Mouse (Mus musculus) layer of hippocampus, adult 18-20 months (tissue): ENCODE measurements around the gene Hoxa5. TPM values are rescaled to one million over a fixed set of nuclear protein-coding genes. Genes with fewer than 3 reads are reported as not detected.
A peak's percentile ranks its signal among the peaks of the same experiment; 100 is the strongest.

Source experiments
- DNase-seq, 2 experiments: peaks; one replicate each; pipeline ENCODE4 v3.0.0; 2022; ENCODE audit warnings: low spot score in 2 of 2
- total RNA-seq, 2 experiments: library from RNA; stranded (reverse); gene quantifications; 2 replicates each; pipeline ENCODE4 v1.2.3; 2021

Gene Hoxa5
- total RNA-seq, 2 experiments from 2014 or later: not detected

GRCm38 (mm10) chr6:52202362-52203120 lies 1.8 kb downstream of the Hoxa5 start:
- no peak for DNase-seq

DNA sequence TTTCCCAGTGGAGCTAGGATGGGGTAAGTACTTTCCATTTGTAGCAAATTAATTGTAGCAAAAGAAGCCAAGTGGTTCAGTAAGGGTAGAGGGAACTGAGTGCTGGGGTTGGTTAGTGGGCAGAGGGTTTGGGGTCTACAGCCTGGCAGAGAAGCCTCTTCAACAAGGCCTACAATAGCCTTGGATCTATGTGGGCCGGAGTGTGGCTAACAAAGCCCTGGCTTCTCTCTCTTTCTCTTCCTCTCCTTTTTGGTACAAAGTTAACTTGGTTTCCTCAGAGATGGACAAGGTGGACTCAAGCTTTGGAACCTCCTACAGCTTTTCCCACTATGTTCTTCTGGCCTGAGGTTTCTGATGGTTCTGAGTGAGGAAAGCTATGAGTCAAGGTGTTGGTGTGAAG lies 3.1 kb downstream of the Hoxa5 start:
- DNase-seq: no peak

GRCm38 (mm10) chr6:52200751-52201250 lies 3.6 kb downstream of the Hoxa5 start:
- DNase-seq: no peak

DNA sequence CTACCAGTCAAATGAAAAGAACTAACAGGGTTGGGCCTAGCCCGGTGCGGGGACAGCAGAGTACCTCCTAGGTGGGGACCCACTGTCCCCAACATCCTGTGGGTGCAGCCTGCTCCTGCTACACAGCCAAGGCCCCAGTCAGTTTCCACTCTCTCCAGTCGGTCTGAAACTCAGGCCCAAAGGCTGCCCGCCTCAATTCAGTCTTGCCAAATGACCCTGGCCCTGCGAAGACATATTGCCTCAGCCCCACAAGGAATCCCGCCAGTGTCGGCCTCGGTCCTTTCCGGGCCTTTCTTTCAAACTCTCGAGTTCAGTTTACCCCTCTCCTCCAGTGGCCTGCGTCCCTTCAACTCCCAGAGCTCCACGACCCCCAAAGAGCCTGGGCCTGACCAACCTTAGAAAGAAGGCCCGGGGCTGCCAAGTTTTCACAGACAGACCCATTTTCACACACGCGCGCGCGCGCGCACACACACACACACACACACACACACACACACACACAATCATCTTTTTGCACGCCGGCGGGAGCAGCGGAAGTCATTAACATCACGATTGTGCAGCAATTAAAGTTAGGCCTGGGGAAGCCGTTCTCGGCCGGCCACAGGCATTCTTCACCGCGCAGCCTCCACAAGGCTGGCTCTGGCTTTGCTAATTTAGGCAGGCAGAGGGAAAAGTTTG lies 4.2 kb downstream of the Hoxa5 start:
- no peak for DNase-seq

- peak in 1 of 2 experiments; percentile 46 for DNase-seq
These were observed 7.1 kb downstream of the Hoxa5 start for GRCm38 (mm10) chr6:52197271-52197670.

GRCm38 (mm10) chr6:52196811-52197210 lies 7.6 kb downstream of the Hoxa5 start:
- no peak for DNase-seq

- no peak for DNase-seq
These were observed 9.7 kb downstream of the Hoxa5 start for GRCm38 (mm10) chr6:52194690-52195089.

DNA sequence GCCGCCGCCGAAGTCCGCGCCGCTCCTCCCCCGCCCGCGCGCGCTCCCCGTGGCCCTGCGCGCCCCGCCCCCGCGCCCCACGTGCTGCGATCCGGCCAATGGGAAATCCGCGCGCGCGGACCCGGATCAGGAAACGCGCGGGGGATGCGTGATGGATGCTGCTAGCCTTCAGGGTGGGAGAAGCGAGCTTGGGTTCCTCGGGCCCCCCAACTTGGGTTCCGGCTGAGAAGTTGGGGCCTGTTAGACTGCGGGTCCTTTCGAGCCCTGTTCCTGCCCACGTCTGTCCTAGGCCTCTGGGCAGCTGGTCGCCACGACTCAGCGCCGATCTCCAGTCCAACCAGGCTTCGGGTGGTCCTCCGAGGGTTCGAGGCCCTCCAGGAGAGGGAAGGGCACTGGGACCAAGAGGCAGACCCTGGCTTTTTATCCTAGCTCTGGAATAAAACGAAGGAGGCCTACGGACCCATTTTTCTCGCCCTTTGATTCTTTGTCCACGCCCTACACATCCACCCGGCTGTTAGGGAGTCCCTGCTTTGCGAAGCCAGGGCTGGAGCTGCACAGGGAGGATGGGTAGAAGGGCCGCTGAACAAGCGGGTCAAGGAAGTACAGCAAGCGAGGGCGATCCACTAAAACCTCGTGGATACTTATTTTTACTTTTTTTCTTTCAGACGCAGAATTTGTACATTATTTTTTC lies 12.4 kb downstream of the Hoxa5 start:
- no peak for DNase-seq

DNA sequence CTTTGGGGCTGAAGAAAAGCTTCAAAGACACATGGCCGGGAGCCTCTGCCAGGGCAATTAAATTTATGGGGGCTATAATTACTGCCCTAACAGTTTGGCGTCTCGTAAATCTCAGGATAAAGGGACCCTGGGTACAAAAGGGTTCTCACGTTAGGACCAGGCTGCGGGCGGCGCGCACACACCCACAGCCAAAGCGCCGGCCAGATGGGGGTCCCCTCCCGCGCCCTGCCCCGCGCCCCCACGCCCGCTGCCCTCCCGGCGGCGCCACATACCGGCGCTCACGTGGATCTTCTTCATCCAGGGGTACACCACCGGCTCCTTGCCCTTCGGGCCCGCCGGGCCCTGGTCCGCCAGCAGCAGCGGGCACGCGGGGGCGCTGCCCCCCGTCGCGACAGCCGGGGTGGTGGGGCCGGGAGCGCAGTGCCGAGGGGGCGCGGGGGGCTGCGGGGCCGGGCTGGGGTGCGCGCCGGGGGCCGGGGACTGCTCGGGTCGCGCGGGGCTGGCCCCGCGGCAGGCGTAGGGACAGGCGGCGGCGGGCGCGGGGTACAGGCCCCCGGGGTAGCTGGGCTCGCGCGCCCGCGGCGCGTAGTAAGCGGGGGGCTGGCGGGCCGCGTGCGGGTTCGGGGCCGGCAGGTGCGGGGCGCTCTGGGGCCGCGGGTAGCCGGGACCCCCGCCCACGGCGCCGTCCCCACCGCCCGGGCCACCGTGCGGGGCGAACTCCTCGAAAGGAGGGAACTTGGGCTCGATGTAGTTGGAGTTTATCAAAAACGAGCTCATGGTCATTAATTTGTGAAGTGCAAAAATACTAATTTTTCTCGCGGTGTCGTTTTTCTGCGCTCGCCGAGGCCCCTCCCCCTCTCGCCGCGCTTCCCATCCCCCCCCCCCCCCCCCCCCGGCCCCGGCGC lies 13.2 kb downstream of the Hoxa5 start, which contains the start of gene Hoxa4:
Gene Hoxa4 (minus strand): TSS at position 848 of the 905 bp plus-strand sequence.
- no peak for DNase-seq

DNA sequence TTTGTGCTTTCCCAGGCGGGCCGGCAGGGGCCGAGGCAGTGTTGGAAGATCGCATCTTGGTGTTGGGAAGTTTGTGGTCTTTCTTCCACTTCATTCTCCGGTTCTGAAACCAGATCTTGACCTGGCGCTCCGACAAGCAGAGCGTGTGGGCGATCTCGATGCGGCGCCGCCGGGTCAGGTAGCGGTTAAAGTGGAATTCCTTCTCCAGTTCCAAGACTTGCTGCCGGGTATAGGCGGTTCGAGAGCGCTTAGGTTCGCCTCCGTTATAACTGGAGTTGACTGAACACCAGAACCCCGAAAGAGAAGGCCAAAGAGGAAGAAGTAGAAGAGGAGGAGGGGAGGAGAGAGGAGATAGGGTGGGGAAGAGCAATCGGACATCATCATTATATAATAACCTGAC lies 14.0 kb downstream of the Hoxa5 start:
- DNase-seq: no peak

GRCm38 (mm10) chr6:52189909-52190308 lies 14.5 kb downstream of the Hoxa5 start:
- no peak for DNase-seq

DNA sequence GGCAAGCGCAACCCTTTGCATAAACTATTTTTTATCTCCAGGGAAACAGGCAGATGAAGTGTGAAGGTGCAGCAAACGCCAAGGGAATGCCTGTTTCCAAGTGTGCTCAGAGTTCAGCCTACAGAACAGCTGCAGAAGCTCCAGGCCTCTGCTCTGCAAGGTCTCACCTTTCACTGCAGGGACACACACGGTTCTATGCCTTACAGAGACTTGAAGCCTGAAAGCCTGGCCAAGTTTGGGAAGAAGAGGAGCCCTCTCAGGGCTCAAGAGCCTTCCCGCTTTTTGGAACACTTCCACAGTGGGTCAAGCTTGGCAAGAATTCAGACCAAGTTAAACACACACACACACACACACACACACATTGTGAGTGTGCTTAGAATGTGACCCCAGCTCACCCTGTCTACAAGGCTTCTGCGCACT lies 15.2 kb downstream of the Hoxa5 start:
- no peak for DNase-seq

GRCm38 (mm10) chr6:52186500-52186899 lies 17.9 kb downstream of the Hoxa5 start:
- no peak for DNase-seq

DNA sequence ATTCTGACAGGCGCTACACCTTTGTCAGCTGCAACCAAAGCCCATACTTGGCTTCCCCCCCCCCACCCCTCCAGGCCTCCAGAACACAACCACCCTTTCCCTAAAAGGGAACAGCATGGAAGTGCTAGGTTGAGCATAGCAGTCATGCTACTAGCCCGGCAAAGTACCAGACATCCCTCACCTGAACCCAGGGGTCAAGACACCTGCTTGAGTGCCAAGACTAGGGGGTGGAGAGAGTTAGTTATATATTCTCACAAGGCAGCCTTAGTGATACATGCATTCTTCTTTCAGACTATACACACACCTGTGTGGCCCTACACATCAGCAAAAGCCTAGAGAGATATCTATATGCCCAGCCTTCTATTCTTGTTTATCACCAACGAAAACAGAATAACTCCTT lies 18.6 kb downstream of the Hoxa5 start:
- DNase-seq: no peak

DNA sequence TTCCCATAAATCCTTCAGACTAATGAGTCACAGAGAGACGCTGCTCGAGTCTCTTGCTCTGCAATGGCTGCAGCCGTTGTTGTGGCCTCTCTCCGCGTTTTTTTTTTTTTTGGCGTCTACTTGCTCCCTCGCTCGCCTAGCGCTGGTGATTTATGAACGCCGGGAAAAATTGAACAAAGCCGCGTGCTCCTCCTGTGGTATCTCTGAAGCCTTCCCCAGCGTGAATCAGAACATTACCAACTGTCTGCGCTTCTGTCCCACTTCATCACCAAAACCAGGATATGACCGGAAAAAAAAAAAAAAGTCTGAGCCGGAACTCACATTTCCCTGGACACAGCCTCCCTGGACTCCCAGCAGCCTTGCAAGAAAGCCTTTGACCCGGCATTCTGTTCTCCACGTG lies 19.2 kb downstream of the Hoxa5 start:
- DNase-seq: no peak

GRCm38 (mm10) chr6:52184668-52185067 lies 19.7 kb downstream of the Hoxa5 start:
- no peak for DNase-seq

DNA sequence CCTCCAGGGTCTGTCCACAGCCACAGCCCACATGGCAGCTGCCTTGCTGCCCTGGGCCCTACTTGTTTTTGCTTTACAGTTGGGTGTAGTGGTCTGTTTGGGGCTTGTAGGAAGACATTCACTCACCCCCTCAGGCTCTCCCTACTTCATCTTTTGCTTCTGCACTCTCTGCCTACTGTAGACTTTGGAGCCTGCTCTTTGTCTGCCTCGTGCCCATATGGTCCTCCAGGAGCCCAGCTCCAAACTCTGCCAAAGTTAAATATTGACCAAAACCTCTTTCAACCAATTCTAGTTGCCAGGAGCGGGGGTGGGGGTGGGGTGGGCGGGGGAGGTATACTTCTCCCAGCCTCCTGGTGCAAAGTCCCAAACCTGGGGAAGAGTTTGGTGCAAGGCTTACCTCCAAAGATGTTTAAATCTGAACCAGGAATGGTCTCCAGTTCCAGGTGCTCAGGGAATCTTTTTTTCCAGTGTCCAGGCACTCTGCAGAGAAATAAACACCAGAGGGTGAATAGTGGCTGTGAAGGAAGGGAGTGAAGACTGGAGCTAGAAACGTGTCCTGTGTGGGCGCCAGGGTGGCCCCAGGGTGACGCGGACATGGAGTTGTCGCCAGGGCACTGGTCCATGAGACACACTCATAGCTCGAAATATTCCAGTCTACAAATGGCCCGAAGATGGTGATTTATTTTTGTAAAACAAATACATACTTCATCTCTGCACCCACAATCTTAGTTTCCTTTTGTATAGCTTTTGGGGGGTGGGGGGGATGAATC lies 20.9 kb downstream of the Hoxa5 start:
- DNase-seq: no peak

DNA sequence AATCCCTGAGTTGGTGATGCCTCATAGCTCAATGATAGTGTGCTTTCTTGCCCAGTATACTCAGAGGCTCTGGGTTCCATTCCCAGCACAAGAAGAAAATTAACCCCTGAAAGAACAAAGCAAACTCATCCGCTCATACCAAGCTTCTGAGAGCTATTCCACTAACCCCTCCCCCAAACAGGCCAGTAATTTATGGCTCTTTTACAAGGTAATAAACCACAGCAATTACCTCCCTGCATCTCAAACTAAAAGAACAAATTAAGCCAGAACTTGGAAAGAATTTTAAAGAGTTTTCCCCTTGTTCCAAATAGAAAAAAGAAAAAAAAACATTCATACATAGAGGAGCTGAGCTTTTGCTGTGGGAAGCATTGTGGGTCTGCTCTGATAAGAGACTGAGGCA lies 21.6 kb downstream of the Hoxa5 start:
- DNase-seq: no peak

DNA sequence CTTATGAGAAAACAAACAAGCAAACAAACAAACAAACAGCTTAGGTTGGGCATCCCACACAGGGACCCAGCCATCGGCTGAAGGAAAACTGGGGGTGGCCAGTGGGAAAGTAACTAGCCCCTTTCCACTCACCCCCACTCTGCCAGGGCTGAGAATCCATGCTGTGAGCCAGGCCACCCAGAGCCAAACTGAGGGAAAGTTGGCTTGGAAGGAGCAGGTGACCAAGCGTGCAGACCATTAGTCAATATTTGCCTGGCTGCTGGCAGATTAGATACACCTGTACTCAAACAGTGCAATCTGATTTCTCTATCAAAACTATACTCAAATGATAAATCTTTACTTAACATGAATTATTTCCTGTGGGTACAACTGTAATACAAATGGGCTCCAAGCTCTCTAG lies 22.4 kb downstream of the Hoxa5 start:
- DNase-seq: no peak

- DNase-seq: no peak
These were observed 23.7 kb downstream of the Hoxa5 start for GRCm38 (mm10) chr6:52180726-52181125.
